Mouse (Mus musculus) cerebellum, adult 9-11 months (tissue): ENCODE data around the gene Ndc1.
A peak's percentile ranks its signal among the peaks of the same experiment; 100 is the strongest.
"Not testable (repeated sequence)": the region's sequence is repeated elsewhere in the genome, so short reads cannot be mapped to it uniquely, and the experiment has no call there.

Source experiments
- DNase-seq: peaks from one replicate; pipeline ENCODE4 v3.0.0; 2022

The Ndc1 gene

DNA sequence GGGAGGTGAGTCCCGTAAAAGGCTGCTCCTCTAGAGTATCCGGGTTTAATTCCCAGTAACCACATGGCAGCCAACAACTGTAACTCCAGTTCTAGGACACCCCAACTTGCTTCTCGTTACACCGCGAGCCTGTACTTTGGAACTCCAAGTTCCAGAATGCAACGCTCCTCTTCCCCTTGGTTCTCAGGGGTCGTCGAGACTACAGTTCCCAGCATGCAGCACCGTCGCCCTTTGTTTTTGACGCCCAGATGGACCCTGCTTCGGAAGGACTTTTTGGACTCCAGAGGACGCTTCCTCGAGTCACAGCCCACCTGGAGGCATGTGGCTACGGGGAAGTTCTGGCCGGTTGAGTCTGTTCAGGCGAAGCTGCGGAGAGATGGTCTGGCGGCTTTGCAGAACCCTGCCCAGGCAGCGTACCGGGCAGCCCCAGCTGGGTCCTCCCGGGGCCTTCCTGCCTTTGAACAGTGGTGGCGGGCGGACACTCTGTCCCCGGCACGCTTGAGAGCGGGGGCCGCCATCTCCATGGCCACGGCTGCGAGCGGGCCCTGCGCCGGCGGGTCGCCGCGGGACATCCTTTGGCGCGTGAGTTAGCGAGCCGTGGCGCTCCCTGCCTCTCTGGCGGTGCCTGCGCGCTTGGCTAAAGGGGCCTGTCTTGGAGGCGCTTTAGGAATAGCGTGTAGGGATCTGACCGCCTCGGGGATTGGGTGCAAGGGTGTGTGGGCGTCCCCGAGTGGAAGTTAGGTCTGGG, at the start of gene Ndc1:
Gene Ndc1 (plus strand): TSS at position 218 of the 748 bp plus-strand sequence.
- peak; percentile 83 for DNase-seq

DNA sequence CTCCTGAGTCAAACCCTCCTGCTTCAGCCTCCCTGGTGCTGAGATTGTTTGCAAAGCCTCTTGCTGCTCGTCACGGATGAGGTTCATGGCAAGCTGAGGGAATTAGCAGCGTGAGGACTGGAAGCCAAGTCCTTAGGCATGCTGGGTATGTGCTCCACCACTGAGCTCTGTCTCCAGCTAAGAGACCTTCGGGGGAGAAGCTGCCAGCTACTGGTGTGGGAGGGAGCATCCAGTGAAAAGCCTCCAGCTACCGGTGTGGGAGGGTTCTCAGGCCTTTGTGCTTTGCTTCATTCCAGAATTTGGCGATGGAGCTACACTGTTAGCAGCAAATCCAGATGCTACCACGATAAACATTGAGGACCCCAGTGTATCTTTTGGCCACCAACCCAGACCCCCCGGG, 48.9 kb upstream of the Ndc1 start:
- no peak for DNase-seq

DNA sequence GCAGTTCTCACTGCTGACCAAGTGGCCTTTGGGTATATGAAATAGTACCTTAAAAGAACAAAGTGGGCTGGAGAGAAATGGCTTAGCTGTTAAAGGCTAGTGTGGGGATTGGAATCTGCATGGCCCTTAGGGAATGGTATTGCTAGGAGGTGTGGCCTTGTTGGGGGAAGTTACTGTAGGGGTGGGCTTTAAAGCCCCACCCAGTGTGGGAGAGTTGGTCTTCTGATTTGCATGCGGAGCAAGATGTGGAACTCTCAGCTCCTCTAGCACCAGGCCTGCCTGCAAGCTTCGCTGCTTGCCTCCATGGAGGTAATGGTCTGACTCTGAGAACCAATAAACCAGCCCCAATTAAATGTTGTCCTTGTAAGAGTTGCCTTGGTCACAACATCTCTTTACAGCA, 46.5 kb upstream of the Ndc1 start:
- DNase-seq, result no peak

DNA sequence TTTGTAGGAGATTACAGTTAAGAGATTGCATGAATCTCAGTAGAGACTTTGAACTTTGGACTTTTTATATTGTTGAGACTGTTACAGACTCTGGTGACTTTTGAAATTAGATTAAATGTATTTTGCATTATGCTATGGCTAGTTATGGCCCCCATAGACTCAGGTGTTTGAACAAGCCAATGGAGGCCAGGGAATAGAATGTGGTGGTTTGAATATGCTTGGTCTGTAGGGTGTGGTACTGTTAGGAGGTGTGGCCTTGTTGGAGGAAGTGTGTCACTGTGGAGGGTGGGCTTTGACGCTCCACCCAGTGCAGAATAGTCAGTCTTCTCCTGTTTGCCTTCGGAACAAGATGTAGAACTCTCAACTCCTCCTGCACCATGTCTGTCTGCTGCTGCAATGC, 44.5 kb upstream of the Ndc1 start:
- DNase-seq, result no peak

DNA sequence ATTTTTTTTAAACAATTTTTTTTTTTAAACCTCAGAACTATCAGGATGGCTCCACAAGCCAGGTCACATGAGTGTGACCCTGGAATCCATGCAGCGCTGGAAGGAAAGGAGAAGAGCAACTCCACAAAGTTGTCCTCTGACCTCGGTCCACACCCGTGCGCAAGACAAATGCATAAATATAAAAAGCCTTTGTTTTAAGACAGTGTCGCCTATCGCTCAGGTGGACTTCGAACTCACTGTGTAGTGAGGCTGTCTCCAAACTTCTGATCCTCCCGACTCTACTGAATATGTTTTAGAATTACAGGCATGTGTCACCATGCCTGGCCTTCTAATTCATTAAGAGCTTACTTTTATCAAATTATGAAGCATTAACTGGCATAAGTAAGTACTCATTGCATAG, 39.1 kb upstream of the Ndc1 start:
- no peak for DNase-seq

DNA sequence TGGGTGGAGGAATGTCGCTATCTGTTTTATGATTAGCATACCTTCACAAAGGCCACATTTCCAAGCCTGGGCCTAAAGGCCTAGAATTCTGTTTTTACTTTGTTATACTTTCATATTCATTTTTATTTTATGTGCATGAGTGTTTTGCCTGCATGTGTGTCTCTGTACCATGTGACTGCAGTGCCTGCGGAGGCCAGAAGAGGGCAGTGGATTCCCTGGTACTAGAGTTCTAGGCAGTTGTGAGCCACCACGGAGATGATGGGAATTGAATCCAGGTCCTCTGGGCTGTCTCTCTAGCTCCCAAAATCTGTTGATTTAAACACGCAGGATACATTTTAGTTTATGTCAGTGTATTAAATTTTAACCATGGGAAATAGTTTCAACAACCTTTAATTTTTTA, 34.1 kb upstream of the Ndc1 start:
- no peak for DNase-seq

DNA sequence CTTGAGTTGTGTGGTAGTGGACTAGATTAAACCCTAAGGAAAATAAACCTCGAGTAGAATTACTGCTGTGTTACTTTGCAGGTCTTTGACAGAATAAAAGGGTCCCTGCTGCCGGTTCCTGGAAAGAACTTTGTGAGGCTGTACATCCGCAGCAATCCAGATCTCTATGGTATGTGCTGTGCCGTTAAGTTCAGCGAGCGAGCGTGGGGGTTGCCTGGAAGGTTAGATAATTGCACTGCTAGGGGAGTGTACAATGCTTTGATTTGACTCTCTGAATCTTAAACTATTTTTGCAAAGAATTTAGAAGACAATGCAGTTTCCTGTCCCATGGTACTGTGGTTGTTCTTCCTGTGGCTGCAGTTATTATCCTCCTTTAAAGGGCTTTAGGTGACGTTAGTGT, 31.2 kb upstream of the Ndc1 start:
- DNase-seq, result no peak

DNA sequence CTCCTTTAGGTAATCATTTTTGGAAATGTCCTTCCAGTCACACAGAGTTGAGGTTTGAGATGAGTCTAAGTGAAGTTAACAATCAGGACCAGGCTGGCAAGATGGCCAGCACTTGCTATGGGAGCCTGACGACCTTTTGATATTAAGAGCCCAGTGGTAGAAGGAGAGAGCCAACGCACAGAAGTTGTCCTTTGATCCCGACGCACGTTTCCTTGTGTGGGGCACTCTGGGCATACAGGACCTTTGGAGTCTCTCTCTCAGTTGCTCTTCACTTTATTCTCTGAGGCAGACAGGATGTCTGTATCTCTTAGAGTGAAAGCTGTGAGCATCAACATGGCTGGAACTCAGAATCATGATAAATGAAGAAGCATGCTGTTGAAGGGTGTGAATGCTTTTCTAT, 30.1 kb upstream of the Ndc1 start:
- no peak for DNase-seq

DNA sequence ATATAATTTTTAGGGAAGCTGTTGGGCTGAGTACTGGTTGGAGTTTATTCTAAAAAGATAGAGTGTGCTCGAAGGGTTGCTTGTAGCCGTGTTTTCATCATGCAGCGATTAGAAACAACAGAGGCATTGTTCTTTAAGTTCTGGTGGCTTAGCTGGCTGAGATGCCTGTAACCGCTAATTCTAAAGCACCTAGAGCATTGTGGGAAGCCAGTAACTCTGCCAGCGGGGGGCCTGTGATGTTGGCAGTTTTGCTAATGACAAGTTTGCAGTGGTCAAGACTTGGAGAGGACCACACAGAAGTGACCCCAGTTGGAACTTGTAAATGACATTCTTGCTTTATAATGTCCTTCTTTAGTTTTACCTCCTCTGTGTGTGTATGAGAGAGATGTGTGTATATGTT, 26.2 kb upstream of the Ndc1 start:
- no peak for DNase-seq

DNA sequence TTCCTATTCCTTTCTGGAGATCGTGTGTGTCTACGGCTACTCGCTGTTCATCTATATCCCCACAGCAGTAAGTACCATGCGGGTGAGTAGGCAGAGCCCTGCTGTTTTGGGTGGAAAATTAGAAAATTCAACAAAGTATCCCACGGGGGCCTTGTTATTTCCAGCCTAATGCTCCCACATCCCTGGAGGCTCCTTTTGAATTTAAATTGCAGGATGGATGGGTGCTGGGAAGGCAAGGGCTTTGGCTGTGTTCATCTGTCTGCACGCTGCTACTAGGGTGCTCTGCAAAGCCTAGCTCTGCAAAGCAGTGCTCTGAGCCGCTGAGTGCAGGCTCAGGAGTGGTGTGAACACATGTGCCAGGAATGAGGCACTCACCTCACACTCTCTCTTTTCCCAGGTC, 23.0 kb upstream of the Ndc1 start:
- DNase-seq, result no peak

DNA sequence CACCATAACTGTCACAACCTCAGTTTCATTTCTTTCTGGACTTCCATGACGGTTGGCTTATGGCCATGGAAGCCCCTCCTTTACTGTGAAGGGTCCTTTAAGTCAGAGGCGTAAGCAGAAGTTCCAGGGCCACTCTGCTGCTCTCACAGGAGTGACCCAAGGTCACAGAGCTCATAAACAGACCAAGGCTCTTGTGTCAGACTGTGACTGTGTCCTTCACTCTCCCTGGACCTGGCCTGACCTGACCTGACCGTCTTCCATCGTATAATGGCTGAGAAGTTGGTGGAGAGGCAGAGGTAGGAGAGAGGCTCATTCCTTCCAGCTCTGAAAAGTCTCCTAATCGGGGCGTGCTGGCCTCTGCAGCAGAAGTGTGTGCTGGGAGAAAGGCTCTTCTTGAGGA, 20.4 kb upstream of the Ndc1 start:
- no peak for DNase-seq

DNA sequence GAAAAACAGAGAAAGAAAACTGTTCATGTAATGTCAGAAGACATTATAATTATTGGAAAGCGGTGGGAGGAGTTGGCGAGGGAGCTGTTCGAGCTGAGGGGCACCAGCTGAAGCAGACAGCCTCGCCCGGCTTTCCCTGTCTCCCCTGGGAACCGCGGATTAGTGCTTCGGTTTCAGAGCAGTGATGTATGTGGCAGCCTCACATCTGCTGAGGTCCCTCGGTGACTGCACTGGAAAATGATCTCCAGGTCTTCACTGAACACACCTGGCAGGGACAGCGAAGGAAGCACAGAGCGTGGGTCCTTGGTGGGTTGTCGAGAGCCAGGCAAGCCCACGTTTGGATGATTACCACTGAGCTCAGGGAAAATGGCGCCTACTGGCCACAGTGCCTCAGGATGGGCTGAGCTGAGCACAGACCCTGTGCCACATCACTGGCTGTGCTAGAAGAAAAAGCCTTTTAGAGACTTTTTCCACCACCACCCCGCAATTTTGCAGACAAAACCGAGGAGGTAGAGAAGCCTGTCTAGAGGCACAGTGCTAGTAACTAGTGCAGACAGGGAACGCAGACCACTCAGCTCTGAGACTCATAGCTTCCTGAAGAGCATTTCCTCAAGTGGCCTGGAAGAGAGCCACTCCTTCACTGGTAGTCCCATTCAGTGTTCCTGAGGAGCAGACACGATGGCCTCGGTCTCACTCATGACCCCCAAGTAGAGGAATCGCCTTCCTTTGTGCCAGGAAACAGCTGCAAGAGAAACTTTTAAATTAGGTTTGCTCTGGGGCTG, 18.9 kb upstream of the Ndc1 start:
- no peak for DNase-seq

DNA sequence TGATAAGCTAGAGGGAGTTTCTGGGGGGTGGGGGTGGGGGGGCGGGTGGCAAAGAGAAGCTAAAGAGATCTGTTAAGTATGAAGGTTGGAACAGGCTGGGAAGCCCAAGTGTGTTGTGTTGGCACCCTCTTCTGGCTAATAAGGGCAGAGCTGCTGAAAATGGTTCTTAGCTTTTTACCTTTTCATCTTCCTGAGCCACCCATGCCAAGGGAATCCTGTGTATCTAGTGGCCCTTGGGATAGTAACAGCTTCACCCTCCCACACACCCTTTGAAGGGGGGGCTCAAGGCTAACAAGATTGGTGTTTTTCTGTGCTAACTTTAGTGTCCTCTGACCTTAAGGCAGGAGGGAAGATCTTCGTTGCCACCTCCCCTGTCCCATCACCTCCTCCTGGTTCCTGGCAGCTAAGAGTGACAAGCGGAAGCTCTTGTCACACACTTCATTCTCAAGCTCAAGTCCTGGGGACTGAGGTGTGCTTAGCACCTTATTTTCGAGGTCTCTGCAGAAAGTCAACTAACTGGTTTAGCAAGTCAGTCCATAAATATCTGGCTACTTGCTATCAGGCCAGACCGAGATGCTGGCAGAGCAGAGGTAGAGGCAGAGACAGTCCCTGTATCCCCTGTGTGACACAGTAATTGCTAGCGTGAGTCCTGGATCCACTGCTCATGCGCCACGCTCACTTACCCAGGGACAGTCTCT, 18.1 kb upstream of the Ndc1 start:
- DNase-seq, result peak; percentile 24

DNA sequence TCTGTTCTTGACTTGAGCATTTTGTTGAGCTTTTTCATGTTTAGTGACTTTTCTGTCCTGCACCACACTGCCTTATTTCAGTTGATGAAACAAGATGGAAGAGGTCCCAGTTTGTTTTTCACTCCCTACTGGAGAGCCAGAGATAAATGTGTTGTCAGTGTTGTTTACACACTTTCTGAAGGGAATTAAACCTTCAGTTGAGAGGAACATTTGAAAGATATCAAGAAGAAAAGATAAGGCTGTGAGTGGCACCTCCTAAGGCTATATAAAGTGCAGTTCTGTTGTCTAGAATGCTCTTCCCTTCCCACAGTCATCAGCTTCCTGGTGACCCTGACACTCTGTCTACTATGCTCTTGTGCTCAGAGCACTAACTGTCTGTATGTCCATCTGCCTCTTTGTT, 16.2 kb upstream of the Ndc1 start:
- DNase-seq, result no peak

DNA sequence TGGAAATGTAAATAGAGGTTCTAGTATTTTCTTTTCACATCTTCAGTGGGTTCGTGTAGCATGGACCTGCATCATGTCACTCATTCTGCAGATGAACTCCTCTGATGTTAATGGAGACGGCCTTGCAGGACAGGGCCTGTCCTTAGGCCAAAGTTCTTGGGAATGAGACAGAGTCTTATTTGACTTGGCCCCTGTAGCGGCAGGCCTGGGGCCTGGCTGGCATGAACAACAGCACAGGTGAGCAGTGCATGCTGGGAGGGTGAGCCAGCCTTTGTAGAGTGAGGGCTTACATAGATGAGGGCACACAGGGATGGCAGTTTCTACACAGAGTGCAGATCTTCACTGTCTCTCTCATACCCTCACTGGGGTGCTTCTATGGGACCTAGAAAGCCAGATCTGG, 14.0 kb upstream of the Ndc1 start:
- no peak for DNase-seq

DNA sequence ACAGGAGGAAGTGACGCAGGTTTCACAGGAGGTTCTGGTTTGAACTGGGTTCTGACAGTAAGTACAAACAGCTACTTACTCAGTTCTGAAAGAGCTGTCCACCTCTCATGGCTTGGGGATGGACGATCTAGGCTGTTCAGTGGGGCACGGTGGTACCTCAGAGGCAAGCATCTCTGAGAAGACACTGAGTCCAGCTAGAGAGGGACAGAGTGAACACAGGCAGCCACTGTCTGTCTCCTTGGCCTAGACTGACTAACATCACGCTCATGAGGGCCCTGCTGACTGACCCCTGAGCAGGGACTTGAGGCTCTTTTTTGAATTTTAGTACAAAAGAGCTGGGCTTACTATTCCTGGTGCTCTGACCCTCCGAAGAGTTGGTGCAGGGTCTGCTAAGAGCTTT, 13.5 kb upstream of the Ndc1 start:
- DNase-seq, result no peak

DNA sequence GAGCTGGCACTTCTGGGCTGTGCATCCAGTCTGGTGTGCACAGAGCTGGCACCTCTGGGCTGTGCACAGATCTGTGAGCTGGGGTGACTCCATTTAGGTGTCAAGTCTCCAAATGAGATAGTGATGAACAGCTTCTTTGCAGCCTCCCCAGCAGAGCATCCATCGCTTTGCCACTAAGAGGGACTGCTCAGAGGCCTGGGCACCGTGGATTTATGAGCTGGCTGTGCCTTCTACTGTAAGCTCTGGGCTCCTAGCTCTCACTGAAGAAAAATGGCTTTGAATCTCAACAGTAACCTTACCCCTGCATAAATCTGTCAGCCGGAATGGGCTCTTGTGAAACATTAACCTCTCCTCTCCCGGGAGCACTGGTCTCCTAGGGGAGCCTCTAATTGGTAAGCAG, 13.0 kb upstream of the Ndc1 start:
- DNase-seq, result no peak

DNA sequence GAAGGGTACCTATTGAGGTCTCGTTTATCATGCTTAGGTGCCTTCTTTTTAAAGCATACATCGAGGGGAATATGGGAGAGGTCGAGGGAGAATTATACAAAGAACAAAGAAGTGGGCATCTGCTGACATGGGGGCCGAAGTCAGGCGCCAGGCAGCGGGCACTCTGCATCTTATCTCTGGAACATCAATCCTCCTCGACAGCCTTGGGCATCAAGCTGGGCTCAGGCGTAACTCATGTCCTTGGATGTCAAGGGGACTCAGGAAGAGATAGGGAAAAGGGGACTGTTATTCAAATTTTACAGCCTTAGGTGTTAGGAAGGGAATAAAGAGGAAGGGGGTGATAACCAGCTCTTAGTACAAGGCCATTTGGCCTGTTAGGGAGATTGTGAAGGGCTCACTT, 10.4 kb upstream of the Ndc1 start:
- not testable (repeated sequence) for DNase-seq

DNA sequence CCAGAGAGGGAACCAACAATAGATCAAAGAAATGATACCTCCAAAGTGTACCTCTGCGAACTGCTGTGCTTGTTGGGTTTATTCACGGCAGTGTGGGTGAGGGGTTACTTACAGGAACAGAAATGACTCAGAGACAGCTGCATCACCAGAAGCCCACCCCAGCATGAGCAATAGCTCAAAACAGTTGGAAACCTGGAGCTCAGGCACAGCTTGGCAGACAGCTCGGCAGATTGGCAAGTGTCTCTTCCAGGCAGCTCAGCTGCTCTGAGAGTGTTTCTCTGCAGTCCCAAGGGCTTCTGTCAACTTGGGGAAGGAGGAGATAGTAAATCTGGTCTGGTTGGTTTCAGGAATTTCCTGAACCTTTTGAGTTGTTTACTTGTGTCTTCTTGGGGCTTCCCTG, 9.1 kb upstream of the Ndc1 start:
- no peak for DNase-seq

DNA sequence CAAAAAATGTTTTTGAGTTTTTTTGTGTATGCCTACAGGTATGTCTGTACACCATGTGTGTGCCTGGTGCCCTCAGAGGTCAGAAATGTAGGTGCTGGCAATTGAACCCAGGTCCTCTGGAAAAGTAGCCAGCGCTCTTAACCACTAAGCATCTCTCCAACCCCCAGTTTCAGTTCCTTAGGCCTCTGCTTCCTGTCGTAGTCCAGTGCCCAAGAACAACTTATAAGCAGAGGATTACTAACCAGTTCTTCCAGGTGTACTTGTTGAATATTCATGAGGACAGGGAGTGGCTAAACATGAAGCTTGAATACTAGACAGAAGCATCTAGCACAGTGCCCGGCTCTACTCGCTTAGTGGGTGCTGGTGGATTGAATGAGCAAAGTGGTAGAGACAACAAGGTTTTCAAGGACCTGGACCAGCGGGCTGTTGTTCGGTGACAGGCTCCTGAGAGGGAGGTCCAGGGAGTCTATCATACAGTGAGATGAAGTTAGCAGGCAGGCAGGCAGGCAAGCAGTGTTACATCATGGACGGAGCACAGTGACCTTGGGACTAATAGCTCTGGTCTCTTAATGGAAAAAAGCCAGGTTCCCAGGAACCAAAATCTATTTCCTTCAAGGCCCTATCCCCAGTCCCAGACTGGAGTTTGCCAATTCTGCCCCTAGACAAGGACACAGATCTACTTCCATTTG, 7.0 kb upstream of the Ndc1 start:
- no peak for DNase-seq

DNA sequence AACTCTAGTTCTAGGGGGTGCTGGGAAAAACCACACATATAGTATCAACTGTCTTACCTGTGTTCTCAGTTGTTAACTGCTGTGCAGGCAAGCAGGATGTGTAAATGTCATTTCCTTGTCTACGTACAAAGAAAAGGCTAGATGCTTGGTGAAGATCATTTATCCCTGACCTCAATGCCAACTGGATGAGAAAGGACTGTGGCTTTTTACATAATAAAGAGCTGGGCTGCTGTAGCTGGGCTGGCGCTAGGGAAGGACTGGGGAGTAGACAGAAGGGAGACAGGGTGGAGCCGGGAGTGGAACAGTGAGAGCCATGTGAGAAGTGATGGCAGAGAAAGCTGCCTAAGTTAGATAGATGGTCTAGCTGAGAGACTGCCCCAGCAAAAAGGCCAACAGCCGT, 4.8 kb upstream of the Ndc1 start:
- DNase-seq, result no peak

DNA sequence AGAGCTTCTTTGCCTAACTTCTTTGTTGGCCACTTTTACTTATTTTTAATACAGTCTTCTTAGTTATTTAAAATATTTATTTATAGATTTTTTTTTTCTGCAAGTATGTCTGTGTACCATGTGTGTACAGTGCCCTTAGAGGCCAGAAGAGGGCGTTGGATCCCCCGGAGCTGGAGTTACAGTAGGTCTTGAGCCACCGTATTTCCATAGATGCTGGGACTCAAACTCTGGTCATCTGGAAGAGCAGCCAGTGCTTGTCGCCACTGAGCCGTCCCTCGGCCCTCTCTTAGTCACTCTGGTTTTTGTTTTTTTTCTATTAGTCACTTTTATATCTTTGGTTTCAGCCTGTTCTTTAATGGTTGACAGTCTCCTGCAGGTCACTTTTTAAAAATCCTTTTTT, 4.0 kb upstream of the Ndc1 start:
- no peak for DNase-seq

DNA sequence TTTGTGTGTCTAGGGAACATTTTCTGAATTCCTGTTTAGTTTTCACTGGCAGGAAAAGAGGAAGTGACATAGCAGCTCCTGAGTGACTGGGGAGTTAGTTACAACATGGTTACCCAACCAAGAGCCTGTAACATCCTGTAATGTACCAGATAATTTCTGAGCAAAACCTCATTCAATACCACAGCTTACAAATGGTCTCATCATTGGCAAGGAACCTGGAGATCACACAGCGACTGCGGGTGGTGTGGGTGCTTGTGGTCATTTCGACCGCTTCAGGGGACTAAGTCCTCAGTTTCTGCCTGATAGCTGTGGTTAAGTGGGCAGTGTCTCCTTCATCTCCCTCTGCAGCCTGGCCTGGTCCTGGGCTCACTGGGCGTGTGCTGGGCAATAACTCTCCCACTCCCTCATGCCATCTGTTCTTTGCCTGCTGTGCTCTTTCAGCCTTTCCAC, 3.4 kb upstream of the Ndc1 start:
- DNase-seq, result no peak
